Mouse (Mus musculus) liver, postnatal 0 days (tissue): ENCODE measurements at regions not wholly inside any gene's neighbourhood (a gene's known extent, or its start where the extent isn't known, plus 50 kb on each side); places are given as distances from the start of the nearest gene placed in this dataset.

Experiments
- CTCF ChIP-seq: sonication (generic); IDR thresholded peaks from 2 replicates; pipeline ENCODE4 v1.5.1; 2016; ENCODE audit warnings: antibody characterized with exemption, low read depth
- EP300 ChIP-seq: IDR thresholded peaks from 2 replicates; pipeline ENCODE4 v1.6.1; 2016; ENCODE audit warnings: antibody characterized with exemption, low read depth, mild to moderate bottlenecking

DNA sequence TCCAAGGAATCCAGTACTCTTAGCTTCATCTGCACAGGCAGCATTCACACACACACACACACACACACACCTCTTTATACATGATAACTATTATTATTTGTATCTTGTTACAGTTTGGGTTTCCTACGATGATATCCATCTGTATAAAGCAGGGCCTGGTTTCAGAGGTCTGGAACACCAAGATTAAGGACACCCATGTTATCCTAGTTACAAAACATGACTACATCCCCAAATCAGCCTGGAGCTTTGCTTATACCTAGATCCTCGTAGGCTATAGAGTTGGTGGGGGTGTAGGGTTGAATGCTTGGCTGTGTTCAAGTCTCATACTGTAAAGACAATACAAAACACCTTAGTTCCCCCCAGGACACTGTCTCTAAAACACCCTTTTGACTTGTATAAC, 56.0 kb upstream of the Tpm1 start:
- no peak for TF ChIP-seq CTCF
- TF ChIP-seq EP300: no peak
